Mouse (Mus musculus): ENCODE measurements around the gene Itpk1. TPM values are rescaled to one million over a fixed set of nuclear protein-coding genes. Genes with fewer than 3 reads are reported as not detected.
A peak's percentile ranks its signal among the peaks of the same experiment; 100 is the strongest.

Gene Itpk1
- polyA plus RNA-seq, 1 experiment from 2014 or later, result 10.9 TPM

DNA sequence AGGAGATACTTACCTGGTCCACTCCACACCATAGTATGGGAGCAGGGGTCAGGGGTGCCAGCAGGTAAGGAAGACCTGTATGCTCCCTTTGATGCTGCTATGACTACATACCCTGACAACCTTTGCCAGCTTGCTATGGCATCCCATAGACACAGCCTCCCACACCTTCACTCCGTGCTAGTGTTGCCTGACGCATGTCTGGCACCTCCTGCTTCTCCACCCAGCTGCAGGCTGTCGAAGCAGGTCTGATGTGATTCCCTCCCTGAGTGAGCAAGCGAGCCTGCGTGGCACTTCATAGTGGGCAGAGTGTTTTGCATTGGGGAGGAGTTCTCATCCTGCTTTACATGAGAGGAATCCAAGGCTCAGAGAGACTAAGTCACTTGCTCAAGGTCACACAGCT lies 147.4 kb downstream of the Itpk1 start:
- no peak for DNase-seq (ENCODE audit: low spot score)
- peaks cover 9% of the 10 kb centered on the region; the same call in 1 of the 2 replicates for H3K27me3 ChIP-seq (replicated peaks; ENCODE audit: insufficient read depth, low read length)
- H3K4me1 ChIP-seq (ENCODE audit: insufficient read depth, low read depth, low read length), result no peaks in the 10 kb centered on the region
- no peak overlapping the region for H3K4me2 ChIP-seq (replicated peaks; ENCODE audit: low read depth, low read length)
- H3K36me3 ChIP-seq (ENCODE audit: insufficient read depth, low read length), result no peaks in the 10 kb centered on the region
- no peak overlapping the region for H3K27ac ChIP-seq (ENCODE audit: low read length)
- H3K4me3 ChIP-seq (ENCODE audit: low read depth, low read length), result no peak overlapping the region
- no peaks in the 10 kb centered on the region for H3K9me3 ChIP-seq (ENCODE audit: low read length)
- TF ChIP-seq CTCF (IDR thresholded peaks at IDR 0.05), result no peak
- no peak for TF ChIP-seq EP300 (IDR thresholded peaks at IDR 0.05)
- no peak for ATAC-seq
- WGBS, result 69% methylated on average over 5 of the region's 5 CpGs
- H3K9ac ChIP-seq (replicated peaks; ENCODE audit: low read depth), result no peak overlapping the region

DNA sequence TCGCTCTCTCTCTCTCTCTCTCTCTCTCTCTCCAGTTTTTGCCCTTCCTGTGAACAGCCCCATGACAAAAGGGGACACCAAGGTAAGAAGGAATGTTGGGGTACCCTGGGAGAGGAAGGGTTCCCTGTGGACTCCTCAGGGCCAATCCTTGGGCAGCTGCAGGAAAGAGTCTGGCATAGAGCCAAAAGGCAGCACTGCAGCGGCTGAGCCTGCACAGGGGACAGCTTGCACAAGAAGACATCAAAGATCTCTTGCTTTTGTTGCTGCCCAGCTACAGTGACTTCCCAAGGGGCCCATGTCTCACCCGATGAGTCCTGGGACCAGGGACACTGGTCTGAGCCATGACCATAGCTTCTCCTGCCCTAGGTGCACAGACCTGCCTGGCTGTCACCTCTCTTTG lies 148.9 kb downstream of the Itpk1 start:
- Histone ChIP-seq H3K9ac (replicated peaks; ENCODE audit: low read depth) (no peak overlapping the region), H3K4me3 (ENCODE audit: low read depth, low read length) (no peak overlapping the region), H3K36me3 (ENCODE audit: insufficient read depth, low read length) (no peaks in the 10 kb centered on the region), H3K4me2 (replicated peaks; ENCODE audit: low read depth, low read length) (no peak overlapping the region), H3K27me3 (replicated peaks; ENCODE audit: insufficient read depth, low read length) (peaks cover 9% of the 10 kb centered on the region; the same call in 1 of the 2 replicates), H3K9me3 (ENCODE audit: low read length) (no peaks in the 10 kb centered on the region), H3K27ac (ENCODE audit: low read length) (no peak overlapping the region), H3K4me1 (ENCODE audit: insufficient read depth, low read depth, low read length) (no peaks in the 10 kb centered on the region)
- no peak for DNase-seq (ENCODE audit: low spot score)
- ATAC-seq, result no peak
- TF ChIP-seq EP300 (IDR thresholded peaks at IDR 0.05) (no peak), CTCF (IDR thresholded peaks at IDR 0.05) (no peak)
- WGBS, result 56% methylated on average over 2 of the region's 3 CpGs

DNA sequence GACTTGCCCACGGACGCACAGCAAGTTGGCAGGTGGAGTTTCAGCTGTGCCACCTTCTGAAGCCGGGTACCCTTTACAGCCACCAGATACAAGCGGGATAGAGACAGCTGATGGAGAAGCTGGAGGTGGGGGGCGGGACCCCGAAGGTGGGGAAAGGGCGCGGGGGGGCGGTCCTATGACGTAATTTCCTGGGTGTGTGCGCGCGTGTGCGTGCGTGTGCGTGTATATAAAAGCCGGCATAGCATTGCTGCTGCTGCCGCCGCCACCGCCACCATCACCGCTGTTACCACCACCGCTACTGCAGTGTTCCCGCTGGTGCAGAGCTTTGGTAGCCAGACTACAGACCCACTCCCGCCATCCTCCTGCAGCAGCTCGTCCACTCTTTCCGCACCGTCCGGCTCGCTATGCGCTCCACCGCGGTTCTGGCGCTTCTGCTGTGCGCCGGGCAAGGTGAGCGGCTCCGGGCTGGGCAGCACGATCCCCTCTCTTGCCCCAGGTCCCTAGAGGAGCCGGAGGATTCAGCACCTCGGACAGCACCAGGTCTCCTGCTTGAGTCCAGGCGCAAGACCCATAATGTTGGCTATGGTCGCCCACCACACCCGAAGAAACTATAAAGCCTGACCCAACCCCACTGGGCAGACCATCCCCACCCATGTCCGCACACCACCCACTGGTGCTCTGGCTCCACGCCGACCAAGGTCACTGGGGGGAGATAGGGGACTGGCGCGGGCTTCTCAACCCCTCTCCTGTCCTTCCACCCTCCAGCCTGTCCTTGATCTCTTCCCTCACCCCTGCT lies 149.8 kb downstream of the Itpk1 start, which contains the start of gene Chga:
Gene Chga (plus strand): TSS at position 249 of the 796 bp plus-strand sequence.
- Histone ChIP-seq H3K27me3 (replicated peaks; ENCODE audit: insufficient read depth, low read length) (peaks cover 9% of the 10 kb centered on the region; the same call in 1 of the 2 replicates), H3K27ac (ENCODE audit: low read length) (no peak within 1 kb of the TSS), H3K4me1 (ENCODE audit: insufficient read depth, low read depth, low read length) (no peaks in the 10 kb centered on the region), H3K4me2 (replicated peaks; ENCODE audit: low read depth, low read length) (no peak within 1 kb of the TSS), H3K9ac (replicated peaks; ENCODE audit: low read depth) (no peak within 1 kb of the TSS), H3K36me3 (ENCODE audit: insufficient read depth, low read length) (no peaks in the 10 kb centered on the region), H3K9me3 (ENCODE audit: low read length) (no peaks in the 10 kb centered on the region), H3K4me3 (ENCODE audit: low read depth, low read length) (no peak within 1 kb of the TSS)
- ATAC-seq, result peak; percentile 70
- 4% methylated on average over 36 of the region's 48 CpGs for WGBS
- no peak for TF ChIP-seq CTCF (IDR thresholded peaks at IDR 0.05)
- no peak for TF ChIP-seq EP300 (IDR thresholded peaks at IDR 0.05)
- peak; percentile 76 for DNase-seq (ENCODE audit: low spot score)

DNA sequence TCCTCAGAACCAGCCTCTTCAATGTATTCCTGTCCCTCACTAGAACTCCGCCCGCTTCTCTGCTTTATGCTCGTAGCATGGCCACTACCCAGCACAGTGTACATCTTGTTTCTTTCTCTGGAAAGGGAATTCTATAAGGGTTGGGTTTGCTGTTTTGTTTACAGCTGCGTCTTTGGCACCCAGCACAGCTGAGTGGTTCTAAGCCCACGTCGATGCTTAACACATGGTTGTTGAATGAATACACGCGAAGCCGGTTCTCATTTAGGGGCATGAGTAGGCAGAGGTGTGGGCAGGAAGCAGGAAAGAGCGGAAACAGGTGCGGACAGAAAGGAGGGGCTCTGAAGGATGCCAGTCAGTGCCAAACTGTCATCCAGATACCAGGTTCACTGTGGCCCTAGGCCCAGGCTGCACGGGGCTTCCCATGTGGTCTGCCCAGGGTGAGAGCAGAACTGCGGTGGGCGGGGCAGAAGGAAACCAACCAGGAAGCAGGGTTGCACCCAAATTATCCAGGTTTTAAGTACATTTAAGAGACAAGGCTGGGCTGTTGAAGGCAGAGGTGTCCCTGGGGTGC lies 150.9 kb downstream of the Itpk1 start:
- Histone ChIP-seq H3K9me3 (ENCODE audit: low read length) (no peaks in the 10 kb centered on the region), H3K4me2 (replicated peaks; ENCODE audit: low read depth, low read length) (no peak overlapping the region), H3K27ac (ENCODE audit: low read length) (no peak overlapping the region), H3K27me3 (replicated peaks; ENCODE audit: insufficient read depth, low read length) (peaks cover 9% of the 10 kb centered on the region; the same call in 1 of the 2 replicates), H3K9ac (replicated peaks; ENCODE audit: low read depth) (no peak overlapping the region), H3K36me3 (ENCODE audit: insufficient read depth, low read length) (no peaks in the 10 kb centered on the region), H3K4me3 (ENCODE audit: low read depth, low read length) (no peak overlapping the region), H3K4me1 (ENCODE audit: insufficient read depth, low read depth, low read length) (no peaks in the 10 kb centered on the region)
- no peak for DNase-seq (ENCODE audit: low spot score)
- WGBS, result 75% methylated on average over 14 of the region's 14 CpGs
- ATAC-seq, result no peak
- TF ChIP-seq EP300 (IDR thresholded peaks at IDR 0.05) (no peak), CTCF (IDR thresholded peaks at IDR 0.05) (no peak)

DNA sequence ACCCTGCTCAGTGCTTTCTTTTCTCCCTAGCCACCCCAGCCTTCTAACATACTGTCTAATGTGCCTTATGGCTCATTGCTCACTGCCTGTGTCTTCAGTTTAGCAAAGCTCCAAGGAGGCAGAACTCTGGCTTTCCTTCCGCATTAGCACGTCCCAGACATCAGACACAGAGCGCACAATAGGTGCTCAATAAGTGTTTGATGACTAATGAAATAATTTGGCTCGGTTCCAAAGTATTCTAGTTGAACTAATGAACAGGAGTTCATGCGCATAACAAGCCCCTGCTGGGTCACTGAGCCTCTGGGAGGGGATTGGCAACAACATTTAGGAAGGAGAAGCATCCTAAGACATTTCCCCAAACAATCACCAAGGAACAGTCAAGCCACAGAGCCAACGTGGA lies 152.7 kb downstream of the Itpk1 start:
- DNase-seq (ENCODE audit: low spot score), result no peak
- no peaks in the 10 kb centered on the region for H3K36me3 ChIP-seq (ENCODE audit: insufficient read depth, low read length)
- TF ChIP-seq EP300 (IDR thresholded peaks at IDR 0.05), result no peak
- H3K27me3 ChIP-seq (replicated peaks; ENCODE audit: insufficient read depth, low read length), result peaks cover 9% of the 10 kb centered on the region; the same call in 1 of the 2 replicates
- no peaks in the 10 kb centered on the region for H3K4me1 ChIP-seq (ENCODE audit: insufficient read depth, low read depth, low read length)
- H3K4me2 ChIP-seq (replicated peaks; ENCODE audit: low read depth, low read length), result no peak overlapping the region
- H3K9me3 ChIP-seq (ENCODE audit: low read length), result no peaks in the 10 kb centered on the region
- H3K9ac ChIP-seq (replicated peaks; ENCODE audit: low read depth), result no peak overlapping the region
- WGBS, result 59% methylated on average over 6 of the region's 6 CpGs
- H3K27ac ChIP-seq (ENCODE audit: low read length), result no peak overlapping the region
- no peak for ATAC-seq
- no peak overlapping the region for H3K4me3 ChIP-seq (ENCODE audit: low read depth, low read length)

DNA sequence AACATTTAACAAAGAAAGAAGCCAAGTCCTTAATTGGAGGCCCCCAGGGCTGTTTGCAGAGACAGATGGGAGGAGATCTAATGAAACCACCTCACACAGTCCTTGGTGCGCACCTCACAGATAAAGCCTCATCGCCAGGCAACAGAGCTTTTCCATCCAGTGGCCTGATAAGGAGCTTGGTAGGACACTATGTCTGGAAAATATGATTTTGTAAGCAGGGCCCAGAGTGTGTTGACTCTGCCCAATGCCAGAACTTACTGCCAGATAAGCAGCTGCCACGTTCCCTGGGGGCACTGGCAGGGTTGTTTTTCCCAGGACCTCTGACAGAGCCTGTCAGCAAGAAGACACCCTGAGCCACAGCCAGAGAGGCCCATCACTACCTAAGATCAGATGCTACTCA lies 153.5 kb downstream of the Itpk1 start:
- no peak for TF ChIP-seq EP300 (IDR thresholded peaks at IDR 0.05)
- no peak for TF ChIP-seq CTCF (IDR thresholded peaks at IDR 0.05)
- H3K27me3 ChIP-seq (replicated peaks; ENCODE audit: insufficient read depth, low read length), result peaks cover 9% of the 10 kb centered on the region; the same call in 1 of the 2 replicates

More for the DNA sequence above, 153.5 kb downstream of the Itpk1 start:
- no peak for DNase-seq (ENCODE audit: low spot score)
- H3K9ac ChIP-seq (replicated peaks; ENCODE audit: low read depth), result no peak overlapping the region
- H3K4me1 ChIP-seq (ENCODE audit: insufficient read depth, low read depth, low read length), result no peaks in the 10 kb centered on the region
- H3K27ac ChIP-seq (ENCODE audit: low read length), result no peak overlapping the region
- H3K4me3 ChIP-seq (ENCODE audit: low read depth, low read length), result no peak overlapping the region
- WGBS, result 66% methylated on average over 3 of the region's 3 CpGs
- no peaks in the 10 kb centered on the region for H3K9me3 ChIP-seq (ENCODE audit: low read length)
- no peak for ATAC-seq
- no peak overlapping the region for H3K4me2 ChIP-seq (replicated peaks; ENCODE audit: low read depth, low read length)
- H3K36me3 ChIP-seq (ENCODE audit: insufficient read depth, low read length), result no peaks in the 10 kb centered on the region
